Mouse (Mus musculus): Measurements from ENCODE around the gene Dclk1. TPM values are rescaled to one million over a fixed set of nuclear protein-coding genes. Genes with fewer than 3 reads are reported as not detected.

Dclk1 gene
- total RNA-seq, 1 experiment from 2014 or later, result not detected

DNA sequence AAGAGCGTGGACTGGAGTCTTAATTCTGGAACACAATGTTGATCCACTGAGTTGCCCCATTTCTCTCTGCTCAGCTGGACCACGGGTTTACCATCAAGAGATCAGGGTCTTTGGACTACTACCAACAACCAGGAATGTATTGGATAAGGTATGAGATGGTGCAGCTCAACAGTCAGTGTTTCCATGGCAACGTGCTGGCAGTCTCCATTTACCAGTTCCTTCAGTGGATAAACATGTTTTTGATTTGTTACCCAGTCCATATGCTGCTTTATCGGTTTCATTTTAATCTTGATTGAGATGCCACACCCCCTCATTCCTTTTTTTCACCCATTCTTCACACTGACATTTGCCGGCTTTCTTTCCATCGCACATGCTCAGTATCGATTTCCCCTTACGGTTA is 279.6 kb downstream of the Dclk1 start:
- ATAC-seq (replicated peaks; ENCODE audit: insufficient number of reproducible peaks, low FRiP score, low TSS enrichment, poor library complexity, severe bottlenecking), result no peak

DNA sequence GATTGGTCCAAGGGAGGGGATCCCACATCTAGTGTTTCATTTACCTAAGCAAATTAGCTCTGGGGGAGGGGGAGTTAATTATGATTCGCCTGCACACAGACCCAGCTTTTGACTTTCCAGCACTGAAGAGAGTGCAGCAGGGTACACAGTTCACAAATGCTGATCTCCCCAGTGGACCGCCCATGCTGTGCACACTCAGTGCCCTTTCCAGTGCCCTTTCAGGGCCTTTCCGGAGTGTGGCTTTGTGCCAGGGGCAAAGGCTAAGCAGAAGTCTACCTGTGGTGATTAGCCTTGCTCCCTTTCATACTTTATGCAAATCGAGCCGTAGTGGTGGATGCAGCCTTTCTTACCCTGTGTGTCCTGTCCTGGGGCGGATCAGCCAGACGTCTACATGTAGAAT is 281.1 kb downstream of the Dclk1 start:
- ATAC-seq (replicated peaks; ENCODE audit: insufficient number of reproducible peaks, low FRiP score, low TSS enrichment, poor library complexity, severe bottlenecking), result no peak

GRCm38 (mm10) chr3:55523735-55524477 is 281.7 kb downstream of the Dclk1 start:
- ATAC-seq (replicated peaks; ENCODE audit: insufficient number of reproducible peaks, low FRiP score, low TSS enrichment, poor library complexity, severe bottlenecking), result no peak

- no peak for ATAC-seq (replicated peaks; ENCODE audit: insufficient number of reproducible peaks, low FRiP score, low TSS enrichment, poor library complexity, severe bottlenecking)
These were observed 282.5 kb downstream of the Dclk1 start for GRCm38 (mm10) chr3:55524491-55525195.

- no peak for ATAC-seq (replicated peaks; ENCODE audit: insufficient number of reproducible peaks, low FRiP score, low TSS enrichment, poor library complexity, severe bottlenecking)
These were observed 284.3 kb downstream of the Dclk1 start for GRCm38 (mm10) chr3:55526470-55526869.

DNA sequence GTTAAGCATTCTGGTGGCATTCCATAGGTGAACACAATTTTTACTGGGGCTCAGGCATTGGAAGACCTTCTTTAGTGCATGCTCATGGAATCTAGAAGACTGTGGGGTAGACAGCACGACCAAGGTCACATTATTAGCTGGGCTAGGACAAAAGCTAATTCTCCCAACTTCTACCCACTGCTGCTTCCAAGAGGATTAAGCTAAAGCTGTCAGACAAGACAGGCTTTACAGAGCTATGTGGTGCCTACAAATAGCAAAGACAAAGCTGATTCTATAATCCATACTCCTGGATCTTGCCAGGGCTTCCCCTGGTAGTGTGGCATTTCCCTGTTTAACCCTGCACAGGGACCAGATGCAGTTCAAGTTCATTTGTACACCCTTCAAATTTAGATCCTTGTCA is 285.4 kb downstream of the Dclk1 start:
- ATAC-seq (replicated peaks; ENCODE audit: insufficient number of reproducible peaks, low FRiP score, low TSS enrichment, poor library complexity, severe bottlenecking), result no peak

- no peak for ATAC-seq (replicated peaks; ENCODE audit: insufficient number of reproducible peaks, low FRiP score, low TSS enrichment, poor library complexity, severe bottlenecking)
These were observed 285.8 kb downstream of the Dclk1 start for GRCm38 (mm10) chr3:55528012-55528411.

DNA sequence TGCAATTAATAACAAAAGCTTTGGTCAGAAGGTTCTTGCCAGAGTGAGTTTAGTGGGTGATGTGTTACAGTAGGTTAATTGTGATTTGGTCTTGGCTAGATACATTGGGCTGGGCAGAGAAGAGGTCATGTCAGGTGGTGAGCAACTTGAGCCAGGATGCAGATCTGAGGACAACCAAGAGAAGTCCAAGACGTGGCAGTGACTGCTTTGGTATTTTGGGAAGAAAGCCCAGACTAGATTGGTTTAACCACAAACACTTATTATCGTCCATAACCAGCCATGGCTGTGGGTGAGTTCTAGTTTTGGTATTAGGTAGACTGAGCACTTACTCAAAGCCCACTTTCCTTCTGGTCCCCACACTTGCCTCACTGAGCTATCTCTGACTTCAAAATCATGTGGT is 287.2 kb downstream of the Dclk1 start:
- no peak for ATAC-seq (replicated peaks; ENCODE audit: insufficient number of reproducible peaks, low FRiP score, low TSS enrichment, poor library complexity, severe bottlenecking)

GRCm38 (mm10) chr3:55531204-55532044 is 289.3 kb downstream of the Dclk1 start:
- no peak for ATAC-seq (replicated peaks; ENCODE audit: insufficient number of reproducible peaks, low FRiP score, low TSS enrichment, poor library complexity, severe bottlenecking)

DNA sequence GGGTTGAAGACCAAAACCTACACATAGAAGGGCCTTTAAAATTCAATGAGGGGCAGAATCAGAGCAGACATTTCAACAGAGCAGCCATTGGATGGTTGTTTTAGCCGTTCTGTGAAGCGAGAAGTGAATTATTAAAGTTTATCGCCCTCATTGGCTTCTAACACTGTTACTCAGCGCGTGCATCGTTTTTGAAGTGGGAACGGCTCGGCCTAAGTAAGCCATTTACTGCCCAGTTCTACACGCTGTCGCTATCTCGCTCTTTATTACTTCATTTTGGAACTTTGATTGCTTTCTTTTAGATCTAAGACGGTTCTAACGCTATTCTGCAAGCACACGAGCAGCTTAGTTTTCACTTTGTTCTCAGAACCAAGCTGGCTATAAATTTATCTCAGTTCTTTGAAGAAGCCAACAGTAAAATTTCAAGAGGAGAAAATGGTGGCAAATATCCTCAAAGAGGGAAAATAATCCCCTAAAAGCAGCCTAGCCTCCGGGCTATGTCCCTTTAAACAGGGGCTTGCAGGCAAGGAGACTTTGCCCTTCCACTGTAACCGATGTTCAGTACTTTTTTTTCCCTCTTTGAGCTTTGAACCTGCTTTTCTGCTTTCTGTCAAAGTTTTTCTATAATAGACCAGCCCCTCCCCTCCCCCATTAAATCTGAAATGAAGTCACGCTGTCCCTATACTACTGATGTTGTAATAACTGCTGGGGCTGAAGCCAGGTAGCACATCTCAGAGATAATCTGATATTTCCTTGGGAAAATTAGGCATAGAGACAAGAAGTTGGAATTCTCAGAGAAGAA is 290.2 kb downstream of the Dclk1 start:
- ATAC-seq (replicated peaks; ENCODE audit: insufficient number of reproducible peaks, low FRiP score, low TSS enrichment, poor library complexity, severe bottlenecking), result no peak

- no peak for ATAC-seq (replicated peaks; ENCODE audit: insufficient number of reproducible peaks, low FRiP score, low TSS enrichment, poor library complexity, severe bottlenecking)
These were observed 293.5 kb downstream of the Dclk1 start for GRCm38 (mm10) chr3:55535591-55536200.

GRCm38 (mm10) chr3:55536901-55537300 is 294.7 kb downstream of the Dclk1 start:
- ATAC-seq (replicated peaks; ENCODE audit: insufficient number of reproducible peaks, low FRiP score, low TSS enrichment, poor library complexity, severe bottlenecking), result no peak

DNA sequence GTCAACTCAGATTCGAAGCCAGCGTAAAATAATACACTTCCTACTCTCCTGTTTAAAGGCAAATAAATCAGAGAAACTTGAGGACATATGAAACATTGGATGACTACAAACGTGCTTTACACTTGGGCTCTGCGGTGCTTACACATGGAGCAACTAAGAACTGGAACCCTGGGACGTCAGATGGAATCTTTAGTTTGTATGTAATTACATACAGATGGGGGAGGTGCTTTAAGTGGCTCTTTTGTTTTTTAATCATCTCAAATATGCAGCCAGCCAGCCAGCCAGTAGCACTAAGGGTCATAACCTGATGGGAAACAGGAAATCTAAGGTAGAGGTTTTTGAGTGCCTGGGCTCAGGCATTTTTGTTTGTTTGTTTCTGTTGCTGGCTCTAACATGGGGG is 295.6 kb downstream of the Dclk1 start:
- ATAC-seq (replicated peaks; ENCODE audit: insufficient number of reproducible peaks, low FRiP score, low TSS enrichment, poor library complexity, severe bottlenecking), result no peak

DNA sequence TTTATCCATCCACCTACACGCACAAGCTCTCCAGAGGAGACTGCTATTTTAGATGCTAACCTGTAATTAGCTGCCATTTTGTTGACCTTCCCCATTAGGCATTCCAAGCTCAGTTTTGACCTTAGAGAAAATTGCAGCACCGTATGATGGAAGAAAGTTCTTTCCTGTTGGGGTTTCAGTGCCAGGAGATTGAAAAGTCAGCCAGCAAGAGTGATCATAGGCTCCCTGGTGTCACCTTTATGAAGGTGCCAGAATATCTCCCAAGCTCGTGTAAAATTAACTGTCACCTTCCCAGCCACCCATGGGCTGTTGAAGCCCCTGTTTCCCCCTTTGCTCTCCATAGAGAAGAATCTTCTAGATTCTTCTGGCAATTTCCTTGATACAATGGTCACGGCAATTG is 297.2 kb downstream of the Dclk1 start:
- no peak for ATAC-seq (replicated peaks; ENCODE audit: insufficient number of reproducible peaks, low FRiP score, low TSS enrichment, poor library complexity, severe bottlenecking)

DNA sequence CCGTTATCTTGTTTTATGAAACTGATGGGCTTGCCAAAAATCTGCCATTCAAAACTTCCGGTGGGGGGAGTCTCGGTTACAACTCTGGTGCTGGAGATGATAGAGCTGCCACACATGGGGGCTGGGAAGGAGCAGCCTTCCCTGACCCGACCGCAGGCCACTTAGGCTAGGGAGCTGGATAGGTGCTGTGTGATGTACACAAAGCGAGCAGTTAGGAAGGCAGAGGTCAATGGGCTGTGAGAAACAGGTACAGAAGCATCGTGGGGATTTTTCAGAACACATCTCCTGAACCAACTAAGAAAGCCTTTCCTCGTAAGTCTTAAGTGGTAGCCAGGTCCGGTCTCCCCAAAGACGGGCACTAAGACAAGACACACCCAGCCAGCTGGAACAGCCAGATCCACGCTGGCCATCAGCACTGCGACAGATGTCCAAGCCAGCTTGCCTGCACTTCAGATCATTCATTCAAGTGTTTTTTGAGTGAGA is 297.7 kb downstream of the Dclk1 start:
- ATAC-seq (replicated peaks; ENCODE audit: insufficient number of reproducible peaks, low FRiP score, low TSS enrichment, poor library complexity, severe bottlenecking), result no peak

DNA sequence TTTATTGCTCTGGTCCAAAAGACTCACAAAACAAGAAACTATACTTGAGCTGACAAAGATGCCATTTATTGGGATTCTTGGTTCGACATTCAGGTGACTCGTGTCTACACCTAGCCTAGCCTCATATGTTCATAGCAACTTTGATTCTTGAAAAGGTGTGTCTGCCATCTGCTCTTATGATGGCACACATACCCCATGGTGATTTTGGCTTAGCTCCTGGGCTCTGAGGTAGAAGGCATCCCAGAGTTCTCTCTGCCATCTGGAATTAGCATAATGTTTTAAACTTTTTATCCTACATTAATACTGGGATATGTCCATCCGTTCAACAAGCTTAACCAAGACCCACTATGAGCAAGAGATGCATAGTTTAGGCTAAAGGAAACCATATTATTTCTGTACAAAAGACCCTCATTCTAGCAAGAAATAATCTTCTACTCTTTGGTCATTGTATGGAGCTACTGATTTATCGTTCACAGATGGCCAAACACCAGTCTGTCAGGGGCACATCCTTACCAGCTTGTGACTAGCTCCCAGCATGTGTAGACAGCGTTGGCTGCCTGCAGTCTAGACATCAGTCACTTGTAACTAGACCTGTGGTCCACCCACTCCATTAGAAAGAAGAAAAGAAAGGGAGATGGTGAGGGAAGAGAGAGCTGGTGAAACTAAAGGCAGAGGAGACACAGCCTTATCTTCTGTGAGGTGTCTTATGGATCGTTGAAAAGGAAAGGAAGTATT is 298.4 kb downstream of the Dclk1 start:
- no peak for ATAC-seq (replicated peaks; ENCODE audit: insufficient number of reproducible peaks, low FRiP score, low TSS enrichment, poor library complexity, severe bottlenecking)

GRCm38 (mm10) chr3:55541799-55542198 is 299.6 kb downstream of the Dclk1 start:
- ATAC-seq (replicated peaks; ENCODE audit: insufficient number of reproducible peaks, low FRiP score, low TSS enrichment, poor library complexity, severe bottlenecking), result no peak

DNA sequence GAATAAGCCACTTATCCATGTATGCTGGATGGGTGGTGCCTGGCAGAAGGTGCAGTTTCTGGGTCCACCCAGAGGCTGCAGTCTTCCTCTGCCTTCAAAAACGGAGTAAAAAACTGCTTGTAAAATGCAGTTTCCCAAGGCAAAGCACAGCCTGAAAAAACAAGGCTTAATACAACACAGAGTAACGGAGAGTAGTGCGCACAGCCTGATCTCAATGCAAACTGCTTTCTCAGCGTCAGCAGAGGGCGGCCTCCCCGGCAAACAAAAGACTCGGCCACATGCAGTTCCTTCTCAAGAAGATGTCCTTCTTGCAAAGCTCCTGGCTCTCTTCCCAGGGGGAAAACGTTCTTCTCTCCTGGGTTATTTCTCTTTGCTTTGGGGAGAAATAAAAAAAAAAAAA is 300.1 kb downstream of the Dclk1 start:
- ATAC-seq (replicated peaks; ENCODE audit: insufficient number of reproducible peaks, low FRiP score, low TSS enrichment, poor library complexity, severe bottlenecking), result no peak
